Mouse (Mus musculus) MEL (cell line): ENCODE results near the gene Slc44a3. TPM values are rescaled to one million over a fixed set of nuclear protein-coding genes. Genes with fewer than 3 reads are reported as not detected.

Experiments used
- DNase-seq: peaks from one replicate; pipeline ENCODE4 v3.0.0; 2011; ENCODE audit warnings: low read depth, low spot score
- H3K27ac ChIP-seq: 2 replicates; pipeline ENCODE4 v1.5.1; 2012; ENCODE audit warnings: low read depth, mild to moderate bottlenecking, control low read depth, low read length, moderate library complexity; ENCODE audit not compliant: control insufficient read depth
- H3K27me3 ChIP-seq, 2 experiments: fragments of 150-350 bp in 1 of 2; sonication (generic) in 1 of 2; 2 replicates each; pipeline ENCODE4 v1.6.1; 2012; ENCODE audit warnings: low read length in 2 of 2, mild to moderate bottlenecking in 2 of 2, improper control_type of control experiment in 1 of 2, moderate library complexity in 1 of 2; ENCODE audit not compliant: insufficient read depth in 2 of 2, control insufficient read depth in 1 of 2
- H3K36me3 ChIP-seq, 2 experiments: 2 replicates each; pipeline ENCODE4 v1.6.1; 2012 to 2014; ENCODE audit warnings: low read length in 2 of 2, improper control_type of control experiment in 1 of 2, inconsistent platforms in 1 of 2, mild to moderate bottlenecking in 1 of 2; ENCODE audit not compliant: insufficient read depth in 2 of 2, control insufficient read depth in 1 of 2
- H3K4me1 ChIP-seq, 2 experiments: fragments of 150-350 bp in 1 of 2; sonication (generic) in 1 of 2; 2 replicates each; pipeline ENCODE4 v1.6.1; 2012; ENCODE audit warnings: low read length in 2 of 2, improper control_type of control experiment in 1 of 2, mild to moderate bottlenecking in 1 of 2; ENCODE audit not compliant: insufficient read depth in 2 of 2, control insufficient read depth in 1 of 2
- H3K4me3 ChIP-seq, 2 experiments: fragments of 150-350 bp in 1 of 2; sonication (generic) in 1 of 2; 2 replicates each; pipeline ENCODE4 v1.5.1; 2012; ENCODE audit warnings: low read depth in 2 of 2, low read length in 2 of 2, mild to moderate bottlenecking in 2 of 2, moderate library complexity in 2 of 2, control low read depth in 1 of 2, improper control_type of control experiment in 1 of 2; ENCODE audit not compliant: control insufficient read depth in 1 of 2, insufficient read depth in 1 of 2
- H3K79me2 ChIP-seq: 2 replicates; pipeline ENCODE4 v1.6.1; 2012; ENCODE audit warnings: mild to moderate bottlenecking, low read length, moderate library complexity; ENCODE audit not compliant: control insufficient read depth, poor library complexity, insufficient read depth
- H3K9ac ChIP-seq: 2 replicates; pipeline ENCODE4 v1.6.1; 2012; ENCODE audit warnings: low read depth, mild to moderate bottlenecking, control low read depth, low read length, moderate library complexity; ENCODE audit not compliant: control insufficient read depth, poor library complexity, severe bottlenecking
- H3K9me3 ChIP-seq: fragments of 150-350 bp; sonication (generic); replicated peaks from 2 replicates; pipeline ENCODE4 v1.6.1; 2012; ENCODE audit warnings: mild to moderate bottlenecking, low read length, improper control_type of control experiment, moderate library complexity; ENCODE audit not compliant: insufficient read depth
- CHD2 ChIP-seq: IDR thresholded peaks from 2 replicates; pipeline ENCODE4 v1.6.1; 2011; ENCODE audit warnings: low read length, improper control_type of control experiment
- EP300 ChIP-seq, 2 experiments: IDR thresholded peaks; 2 replicates each; pipeline ENCODE4 v1.6.1; 2011; ENCODE audit warnings: improper control_type of control experiment in 2 of 2, low read length in 2 of 2, low read depth in 1 of 2, mild to moderate bottlenecking in 1 of 2
- JUND ChIP-seq: IDR thresholded peaks from 2 replicates; pipeline ENCODE4 v1.6.1; 2011; ENCODE audit warnings: low read depth, mild to moderate bottlenecking, improper control_type of control experiment, low read length
- MAFK ChIP-seq: IDR thresholded peaks from 2 replicates; pipeline ENCODE4 v1.6.1; 2011; ENCODE audit warnings: low read depth, mild to moderate bottlenecking, low read length, improper control_type of control experiment, borderline replicate concordance
- MAX ChIP-seq: IDR thresholded peaks from 2 replicates; pipeline ENCODE4 v1.6.1; 2011; ENCODE audit warnings: low read length, improper control_type of control experiment
- MAZ ChIP-seq: IDR thresholded peaks from 2 replicates; pipeline ENCODE4 v1.6.1; 2012; ENCODE audit warnings: low read depth, mild to moderate bottlenecking, inconsistent platforms, low read length, improper control_type of control experiment
- MYB ChIP-seq: IDR thresholded peaks from 2 replicates; pipeline ENCODE4 v1.6.1; 2011; ENCODE audit warnings: mild to moderate bottlenecking, low read depth, low read length, improper control_type of control experiment
- MYC ChIP-seq: IDR thresholded peaks from 2 replicates; pipeline ENCODE4 v1.6.1; 2011; ENCODE audit warnings: low read depth, mild to moderate bottlenecking, low read length, improper control_type of control experiment, moderate library complexity
- NELFE ChIP-seq: IDR thresholded peaks from 2 replicates; pipeline ENCODE4 v1.6.1; 2011; ENCODE audit warnings: low read depth, low read length, improper control_type of control experiment
- POLR2AphosphoS5 ChIP-seq: IDR thresholded peaks from 2 replicates; pipeline ENCODE4 v1.6.1; 2012; ENCODE audit warnings: low read depth, borderline replicate concordance, mild to moderate bottlenecking, inconsistent platforms, low read length, moderate library complexity, mixed read lengths
- RAD21 ChIP-seq: IDR thresholded peaks from 2 replicates; pipeline ENCODE4 v1.6.1; 2011; ENCODE audit warnings: mild to moderate bottlenecking, low read depth, low read length, improper control_type of control experiment
- RCOR1 ChIP-seq: IDR thresholded peaks from 2 replicates; pipeline ENCODE4 v1.6.1; 2012; ENCODE audit warnings: low read depth, mild to moderate bottlenecking, inconsistent platforms, low read length, improper control_type of control experiment
- TAL1 ChIP-seq: IDR thresholded peaks from 2 replicates; pipeline ENCODE4 v1.6.1; 2012; ENCODE audit warnings: mild to moderate bottlenecking, inconsistent platforms, low read length, moderate library complexity, mixed read lengths
- TCF12 ChIP-seq: IDR thresholded peaks from 2 replicates; pipeline ENCODE4 v1.6.1; 2014; ENCODE audit warnings: low read depth, mild to moderate bottlenecking, inconsistent platforms, low read length, improper control_type of control experiment, moderate library complexity
- UBTF ChIP-seq: IDR thresholded peaks from 2 replicates; pipeline ENCODE4 v1.6.1; 2012; ENCODE audit warnings: low read depth, mild to moderate bottlenecking, inconsistent platforms, low read length, improper control_type of control experiment, moderate library complexity, borderline replicate concordance; ENCODE audit not compliant: insufficient read depth
- USF2 ChIP-seq, 2 experiments: IDR thresholded peaks; 2 replicates each; pipeline ENCODE4 v1.6.1; 2011 to 2012; ENCODE audit warnings: improper control_type of control experiment in 2 of 2, low read length in 2 of 2, borderline replicate concordance in 1 of 2, inconsistent platforms in 1 of 2, low read depth in 1 of 2, mild to moderate bottlenecking in 1 of 2; ENCODE audit not compliant: insufficient read depth in 1 of 2
- ZC3H11A ChIP-seq: IDR thresholded peaks from 2 replicates; pipeline ENCODE4 v1.6.1; 2012; ENCODE audit warnings: low read depth, mild to moderate bottlenecking, inconsistent platforms, low read length, improper control_type of control experiment
- ZKSCAN1 ChIP-seq: IDR thresholded peaks from 2 replicates; pipeline ENCODE4 v1.6.1; 2012; ENCODE audit warnings: low read depth, mild to moderate bottlenecking, inconsistent platforms, low read length, improper control_type of control experiment, moderate library complexity
- ZMIZ1 ChIP-seq: IDR thresholded peaks from 2 replicates; pipeline ENCODE4 v1.6.1; 2012; ENCODE audit warnings: low read depth, mild to moderate bottlenecking, inconsistent platforms, low read length, improper control_type of control experiment, moderate library complexity
- polyA plus RNA-seq, 2 experiments: library from polyadenylated mRNA; stranded (reverse) in 1 of 2; unstranded in 1 of 2; fragments of >175 nt in 1 of 2; fragments of >200 nt in 1 of 2; gene quantifications; 2 replicates each; pipeline versions ENCODE4 v1.2.1 to v1.2.4; 2012; ENCODE audit warnings: low replicate concordance in 2 of 2, low read depth in 1 of 2; ENCODE audit not compliant: insufficient read length in 2 of 2, insufficient read depth in 1 of 2, missing spikeins in 1 of 2
- total RNA-seq: library from RNA; depleted of rRNA; stranded (reverse); fragments of 300-350 nt; gene quantifications from 2 replicates; pipeline ENCODE4 v1.2.3, GENCODE M21; 2012

The Slc44a3 gene
- total and polyA plus RNA-seq, 3 experiments: 0.08 to 0.11 TPM; not detected in 1

DNA sequence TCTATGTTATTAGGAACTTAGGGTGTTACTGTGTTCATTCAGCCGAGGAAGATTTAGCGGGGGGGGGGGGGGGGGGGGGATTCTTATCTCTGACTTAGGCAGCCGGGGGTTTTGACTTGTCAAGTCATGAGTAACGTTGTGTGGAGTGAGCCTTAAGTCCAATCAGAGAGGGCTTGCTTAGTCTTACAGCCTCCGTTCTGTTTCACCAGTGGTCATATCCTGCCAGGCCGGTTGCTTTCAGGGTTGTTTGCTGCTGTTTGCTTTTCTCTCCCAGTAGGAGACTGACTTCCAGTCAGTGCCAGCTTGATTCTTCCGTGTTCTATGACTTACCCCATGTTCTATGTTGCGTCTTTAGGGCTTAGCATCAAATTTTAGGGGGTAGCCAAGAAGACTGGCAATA lies 85.8 kb downstream of the Slc44a3 start:
- no peaks in the 10 kb centered on the region for H3K9me3 ChIP-seq
- H3K79me2 ChIP-seq: no peaks in the 10 kb centered on the region
- H3K27ac ChIP-seq: peak overlapping the region; percentile 47
- H3K4me1 ChIP-seq: 0 out of 4 replicates have a peak, but pooled peaks cover 0 to 9% of the 10 kb centered on the region in 2 experiments
- peak; percentile 55 for DNase-seq
- peak overlapping the region; percentile 29; the same call in 1 of the 2 replicates for H3K9ac ChIP-seq
- no peak overlapping the region for H3K4me3 ChIP-seq
- TF ChIP-seq MYB: no peak
- TF ChIP-seq NELFE: no peak
- TF ChIP-seq USF2 (IDR thresholded peaks at IDR 0.05; ENCODE audit: borderline replicate concordance in 1 of 2, insufficient read depth in 1 of 2, low read depth in 1 of 2, low read length in 2 of 2): no peak
- no peak for TF ChIP-seq ZKSCAN1
- no peak for TF ChIP-seq JUND
- TF ChIP-seq MYC: no peak
- no peak for TF ChIP-seq TCF12
- TF ChIP-seq EP300 (IDR thresholded peaks at IDR 0.05; ENCODE audit: low read depth in 1 of 2, low read length in 2 of 2): no peak
- no peak for TF ChIP-seq ZC3H11A
- no peak for TF ChIP-seq CHD2
- TF ChIP-seq ZMIZ1: no peak
- no peak for TF ChIP-seq MAFK
- no peak for TF ChIP-seq TAL1
- no peak for TF ChIP-seq MAZ
- no peak for TF ChIP-seq UBTF
- no peak for TF ChIP-seq POLR2AphosphoS5
- H3K27me3 ChIP-seq: no peaks in the 10 kb centered on the region
- peaks cover 0 to 2% of the 10 kb centered on the region in 2 experiments; a peak in 1 of 4 replicates for H3K36me3 ChIP-seq

GRCm38 (mm10) chr3:121444414-121444813 lies 87.8 kb downstream of the Slc44a3 start:
- Histone ChIP-seq H3K9ac (no peak overlapping the region), H3K4me3 (no peak overlapping the region), H3K27ac (no peak overlapping the region), H3K9me3 (no peaks in the 10 kb centered on the region), H3K36me3 (peaks cover 0 to 2% of the 10 kb centered on the region in 2 experiments; a peak in 1 of 4 replicates), H3K79me2 (no peaks in the 10 kb centered on the region), H3K4me1 (0 out of 4 replicates have a peak, but pooled peaks cover 0 to 9% of the 10 kb centered on the region in 2 experiments), H3K27me3 (no peaks in the 10 kb centered on the region)
- no peak for TF ChIP-seq RCOR1
- no peak for TF ChIP-seq MAX
- no peak for TF ChIP-seq MAZ
- TF ChIP-seq RAD21: no peak
- TF ChIP-seq ZKSCAN1: no peak
- DNase-seq: no peak
